Mouse (Mus musculus) heart, postnatal 0 days (tissue): ENCODE measurements around the gene Rasgrp3. TPM values are rescaled to one million over a fixed set of nuclear protein-coding genes. Genes with fewer than 3 reads are reported as not detected.

ENCODE experiments used
- ATAC-seq: fragments of 200-750 bp; cut with Nextera tagmentation; 2 replicates; pipeline ENCODE4 v1.8.0; 2017; ENCODE audit warnings: low read depth, moderate number of reproducible peaks, moderate library complexity; ENCODE audit not compliant: insufficient read depth
- DNase-seq: peaks from one replicate; pipeline ENCODE4 v3.0.0-alpha.2; 2016; ENCODE audit warnings: low spot score
- H3K27ac ChIP-seq: fragments of 300-500 bp; sonication (generic); 2 replicates; pipeline ENCODE4 v1.5.1; 2014; ENCODE audit warnings: low read depth, mild to moderate bottlenecking
- H3K27me3 ChIP-seq: fragments of 300-500 bp; sonication (generic); 2 replicates; pipeline ENCODE4 v1.6.1; 2014; ENCODE audit warnings: low read length, mixed read lengths; ENCODE audit not compliant: control insufficient read depth, insufficient read depth
- H3K36me3 ChIP-seq: fragments of 300-500 bp; sonication (generic); replicated peaks from 2 replicates; pipeline ENCODE4 v1.6.1; 2014; ENCODE audit warnings: low read length, mixed read lengths; ENCODE audit not compliant: control insufficient read depth, insufficient read depth
- H3K4me1 ChIP-seq: fragments of 300-500 bp; sonication (generic); 2 replicates; pipeline ENCODE4 v1.6.1; 2014; ENCODE audit warnings: antibody characterized with exemption; ENCODE audit not compliant: control insufficient read depth, insufficient read depth
- H3K4me2 ChIP-seq: fragments of 300-500 bp; sonication (generic); 2 replicates; pipeline ENCODE4 v1.6.1; 2014; ENCODE audit warnings: low read depth, mild to moderate bottlenecking, low read length, moderate library complexity
- H3K4me3 ChIP-seq: fragments of 300-500 bp; sonication (generic); 2 replicates; pipeline ENCODE4 v1.5.1; 2014; ENCODE audit warnings: low read depth, low read length
- H3K9ac ChIP-seq: fragments of 300-500 bp; sonication (generic); replicated peaks from 2 replicates; pipeline ENCODE4 v1.6.1; 2014; ENCODE audit warnings: low read depth, low read length, mixed read lengths
- H3K9me3 ChIP-seq: fragments of 300-500 bp; sonication (generic); replicated peaks from 2 replicates; pipeline ENCODE4 v1.6.1; 2016; ENCODE audit warnings: low read length; ENCODE audit not compliant: control insufficient read depth
- CTCF ChIP-seq: IDR thresholded peaks from 2 replicates; pipeline ENCODE4 v1.5.1; 2016; ENCODE audit warnings: antibody characterized with exemption, control low read depth, low read depth
- EP300 ChIP-seq: IDR thresholded peaks from 2 replicates; pipeline ENCODE4 v1.6.1; 2016; ENCODE audit warnings: antibody characterized with exemption, low read depth
- WGBS: fragments of 180-500 bp; shearing (Covaris S2); extraction: QIAGEN DNeasy Blood & Tissue Kit; methylation state at CpG from one replicate; pipeline ENCODE4 v1.1.7; 2014; 5-methylcytosine and 5-hydroxymethylcytosine counted together
- polyA plus RNA-seq: library from polyadenylated mRNA; unstranded; fragments of >200 nt; fragmentation: Nextera tagmentation; extraction: Ambion mirVana; gene quantifications from 2 replicates; pipeline ENCODE4 v1.2.1, GENCODE M21; 2015
- total RNA-seq: library from RNA; depleted of rRNA; stranded (reverse); fragments of >200 nt; gene quantifications from 2 replicates; pipeline ENCODE4 v1.2.3, GENCODE M21; 2014; ENCODE audit warnings: low replicate concordance

The Rasgrp3 gene
- total and polyA plus RNA-seq, 2 experiments from 2014 or later = 17.2 to 23.5 TPM

DNA sequence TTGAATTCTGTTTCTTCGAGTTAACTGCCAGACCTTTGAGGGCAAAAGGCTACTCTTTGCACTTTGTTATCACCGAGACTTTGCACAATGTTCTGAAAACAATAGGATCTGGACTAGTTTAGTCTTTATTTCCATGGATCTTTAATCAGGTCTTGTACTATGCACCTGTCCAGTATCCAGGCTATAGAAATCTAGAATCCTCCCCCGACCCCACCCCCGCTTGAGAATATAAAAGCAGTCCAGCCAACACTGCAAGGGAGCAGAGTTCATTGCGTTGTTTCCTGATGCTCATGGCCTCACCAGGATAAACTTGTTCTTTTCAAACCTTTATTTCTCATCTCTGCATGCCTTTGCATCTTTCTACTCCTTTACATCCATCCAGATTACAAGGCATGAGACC is 73.6 kb downstream of the Rasgrp3 start:
- H3K9ac ChIP-seq = no peak overlapping the region
- no peaks in the 10 kb centered on the region for H3K4me1 ChIP-seq
- DNase-seq (no peak), ATAC-seq (no peak)
- no peaks in the 10 kb centered on the region for H3K27me3 ChIP-seq
- no peak overlapping the region for H3K4me3 ChIP-seq
- no peaks in the 10 kb centered on the region for H3K9me3 ChIP-seq
- H3K4me2 ChIP-seq = no peak overlapping the region
- peaks cover 8% of the 10 kb centered on the region; the same call in 1 of the 2 replicates for H3K36me3 ChIP-seq
- 88% methylated on average over 5 of the region's 5 CpGs for WGBS
- no peak overlapping the region for H3K27ac ChIP-seq
- TF ChIP-seq CTCF (no peak), EP300 (no peak)

- TF ChIP-seq EP300 = no peak
- no peak for TF ChIP-seq CTCF
- DNase-seq = no peak
- Histone ChIP-seq H3K4me3 (no peak overlapping the region), H3K9me3 (no peaks in the 10 kb centered on the region), H3K4me2 (no peak overlapping the region), H3K4me1 (0 out of 2 replicates have a peak, but pooled peaks cover 15% of the 10 kb centered on the region), H3K27me3 (no peaks in the 10 kb centered on the region), H3K9ac (no peak overlapping the region), H3K27ac (no peak overlapping the region), H3K36me3 (no peaks in the 10 kb centered on the region)
- WGBS = 26% methylated on average over 4 of the region's 4 CpGs
- no peak for ATAC-seq
Measured at GRCm38 (mm10) chr17:75516591-75516990, 80.9 kb downstream of the Rasgrp3 start.

GRCm38 (mm10) chr17:75518181-75518901 is 82.6 kb downstream of the Rasgrp3 start:
- no peak overlapping the region for H3K4me2 ChIP-seq
- H3K9ac ChIP-seq = no peak overlapping the region
- H3K27ac ChIP-seq = no peak overlapping the region
- H3K4me1 ChIP-seq = 0 out of 2 replicates have a peak, but pooled peaks cover 15% of the 10 kb centered on the region
- ATAC-seq (0 out of 2 replicates have a peak, but pooled peaks have one; percentile 11), DNase-seq (no peak)
- no peak overlapping the region for H3K4me3 ChIP-seq
- TF ChIP-seq EP300 (no peak), CTCF (no peak; the same call in 1 of the 2 replicates)
- no peaks in the 10 kb centered on the region for H3K36me3 ChIP-seq
- H3K9me3 ChIP-seq = no peaks in the 10 kb centered on the region
- 26% methylated on average over 8 of the region's 8 CpGs for WGBS
- no peaks in the 10 kb centered on the region for H3K27me3 ChIP-seq

GRCm38 (mm10) chr17:75519239-75519900 is 83.7 kb downstream of the Rasgrp3 start:
- no peak for DNase-seq
- no peak for ATAC-seq
- H3K9me3 ChIP-seq = no peaks in the 10 kb centered on the region
- no peak overlapping the region for H3K4me2 ChIP-seq
- no peak overlapping the region for H3K4me3 ChIP-seq
- no peak overlapping the region for H3K27ac ChIP-seq
- TF ChIP-seq EP300 (no peak), CTCF (no peak)
- 0 out of 2 replicates have a peak, but pooled peaks cover 15% of the 10 kb centered on the region for H3K4me1 ChIP-seq
- 63% methylated on average over 8 of the region's 8 CpGs for WGBS
- no peaks in the 10 kb centered on the region for H3K27me3 ChIP-seq
- no peak overlapping the region for H3K9ac ChIP-seq
- no peaks in the 10 kb centered on the region for H3K36me3 ChIP-seq

GRCm38 (mm10) chr17:75521236-75521842 is 85.6 kb downstream of the Rasgrp3 start:
- ATAC-seq (no peak), DNase-seq (no peak)
- Histone ChIP-seq H3K4me1 (0 out of 2 replicates have a peak, but pooled peaks cover 13% of the 10 kb centered on the region), H3K9me3 (no peaks in the 10 kb centered on the region), H3K9ac (no peak overlapping the region), H3K27ac (no peak overlapping the region), H3K36me3 (0 out of 2 replicates have a peak, but pooled peaks cover 5% of the 10 kb centered on the region), H3K4me2 (no peak overlapping the region), H3K4me3 (no peak overlapping the region), H3K27me3 (no peaks in the 10 kb centered on the region)
- no peak for TF ChIP-seq EP300
- TF ChIP-seq CTCF = no peak
- WGBS = 73% methylated on average over 6 of the region's 6 CpGs
